Mouse (Mus musculus): ENCODE results near the gene Actc1. TPM values are rescaled to one million over a fixed set of nuclear protein-coding genes. Genes with fewer than 3 reads are reported as not detected.

Gene Actc1
- total RNA-seq (2017), result not detected in 2 replicates

DNA sequence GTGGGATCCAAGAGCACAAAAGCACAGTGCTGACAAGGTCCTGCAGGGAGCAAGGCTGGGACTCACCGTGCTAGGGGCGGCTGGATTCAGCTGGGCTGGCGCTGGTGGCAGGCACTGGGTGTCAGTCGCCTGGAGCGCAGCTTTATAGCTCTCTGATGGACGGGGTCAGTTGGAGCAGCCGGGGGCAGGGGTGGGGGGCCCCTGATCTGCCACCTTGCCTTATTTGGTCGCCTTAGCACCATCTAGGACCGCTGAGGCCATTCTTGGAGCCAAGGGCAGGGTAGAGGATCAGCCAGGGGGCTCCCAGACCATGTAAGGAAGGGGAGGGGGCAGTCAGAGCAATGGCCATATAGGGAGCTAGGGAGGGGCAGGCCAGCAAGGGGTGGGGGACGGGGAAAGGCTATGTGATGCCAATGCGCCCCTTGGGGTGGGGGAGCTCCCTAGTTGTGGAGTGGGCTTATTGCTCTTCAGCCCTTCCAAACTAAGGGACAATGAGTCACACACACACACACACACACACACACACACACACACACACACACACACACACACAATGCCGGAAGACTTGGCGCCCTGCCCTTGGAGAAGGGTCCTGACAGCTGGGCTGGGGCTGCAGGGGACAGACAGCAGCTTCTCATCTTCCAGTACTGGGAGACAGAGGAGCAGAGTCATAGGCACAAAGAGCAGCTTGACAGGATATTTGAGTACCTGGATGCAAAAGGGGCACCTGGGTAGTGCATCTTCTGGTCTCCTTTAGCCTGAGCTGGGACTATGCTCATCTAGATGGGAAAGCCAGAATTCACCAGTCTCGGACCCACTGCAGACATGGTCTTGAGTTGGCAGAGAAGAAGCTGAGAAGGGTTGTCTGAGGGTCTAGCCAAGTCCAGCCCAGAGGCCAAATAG, at the start of gene Actc1:
Gene Actc1 (minus strand): TSS at position 853 of the 903 bp plus-strand sequence.
- no peak for ATAC-seq (replicated peaks in 1 of 2; ENCODE audit: insufficient read depth in 1 of 2, low FRiP score in 2 of 2, low TSS enrichment in 1 of 2, low read depth in 1 of 2, poor library complexity in 2 of 2, severe bottlenecking in 2 of 2)

DNA sequence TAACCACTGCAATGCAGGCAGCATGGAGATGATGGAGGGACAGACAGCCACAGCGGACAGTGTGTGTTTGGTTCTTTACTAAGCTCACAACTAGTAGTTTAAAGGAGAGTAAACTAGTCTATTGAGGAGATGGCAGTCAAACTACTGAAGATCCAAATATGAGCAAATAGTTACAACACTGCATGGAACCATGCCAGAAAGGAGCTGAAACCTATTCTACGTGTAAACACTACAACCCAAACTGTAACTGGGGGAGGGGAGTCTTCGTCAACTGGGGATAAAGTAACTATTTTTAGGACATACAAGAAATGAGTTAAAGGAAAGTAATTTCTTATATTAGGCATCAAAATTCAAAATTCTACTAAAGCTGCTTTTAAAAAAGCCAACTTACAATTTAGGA, 49.1 kb upstream of the Actc1 start:
- ATAC-seq (replicated peaks in 1 of 2; ENCODE audit: insufficient read depth in 1 of 2, low FRiP score in 2 of 2, low TSS enrichment in 1 of 2, low read depth in 1 of 2, poor library complexity in 2 of 2, severe bottlenecking in 2 of 2), result no peak

DNA sequence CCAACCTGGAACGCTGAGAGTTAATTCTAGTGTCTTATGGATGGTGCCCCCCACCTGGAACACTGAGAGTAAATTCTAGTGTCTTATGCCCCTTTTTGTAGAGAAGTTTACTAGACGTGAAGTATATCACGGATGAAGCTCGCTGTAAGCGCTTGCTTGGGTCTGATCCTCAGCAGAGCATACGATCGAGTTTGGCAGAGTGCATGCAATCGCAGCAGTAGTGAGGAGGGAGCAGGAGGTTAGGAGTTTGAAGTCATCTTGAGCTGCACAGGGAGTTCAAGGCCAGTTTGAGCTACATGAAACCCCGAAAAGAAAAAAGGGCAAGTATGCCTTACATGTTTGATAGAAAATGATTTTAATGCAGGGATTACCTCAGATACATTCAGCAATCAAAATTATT, 47.5 kb upstream of the Actc1 start:
- ATAC-seq (replicated peaks in 1 of 2; ENCODE audit: insufficient read depth in 1 of 2, low FRiP score in 2 of 2, low TSS enrichment in 1 of 2, low read depth in 1 of 2, poor library complexity in 2 of 2, severe bottlenecking in 2 of 2), result no peak

GRCm38 (mm10) chr2:114099816-114100215, 46.5 kb upstream of the Actc1 start:
- ATAC-seq (replicated peaks in 1 of 2; ENCODE audit: insufficient read depth in 1 of 2, low FRiP score in 2 of 2, low TSS enrichment in 1 of 2, low read depth in 1 of 2, poor library complexity in 2 of 2, severe bottlenecking in 2 of 2), result no peak

DNA sequence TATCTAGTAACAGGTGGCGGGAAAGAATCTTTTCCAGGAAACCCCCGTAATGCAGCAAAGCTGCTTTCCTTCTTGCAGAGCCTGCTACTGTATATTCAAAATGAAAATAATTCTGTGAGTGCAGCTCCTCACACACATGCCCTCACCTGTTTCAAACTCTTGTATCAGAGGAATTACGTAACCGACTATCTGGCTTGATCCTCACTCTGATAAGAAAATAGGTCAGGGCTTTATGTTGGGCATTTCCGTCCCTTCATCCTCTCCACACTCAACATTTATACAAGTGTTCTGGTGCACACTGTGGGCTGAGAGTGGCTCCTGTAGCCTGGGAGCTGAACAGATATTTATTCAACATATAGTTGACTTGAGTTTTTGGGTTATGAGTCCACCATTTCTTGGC, 45.8 kb upstream of the Actc1 start:
- no peak for ATAC-seq (replicated peaks in 1 of 2; ENCODE audit: insufficient read depth in 1 of 2, low FRiP score in 2 of 2, low TSS enrichment in 1 of 2, low read depth in 1 of 2, poor library complexity in 2 of 2, severe bottlenecking in 2 of 2)

DNA sequence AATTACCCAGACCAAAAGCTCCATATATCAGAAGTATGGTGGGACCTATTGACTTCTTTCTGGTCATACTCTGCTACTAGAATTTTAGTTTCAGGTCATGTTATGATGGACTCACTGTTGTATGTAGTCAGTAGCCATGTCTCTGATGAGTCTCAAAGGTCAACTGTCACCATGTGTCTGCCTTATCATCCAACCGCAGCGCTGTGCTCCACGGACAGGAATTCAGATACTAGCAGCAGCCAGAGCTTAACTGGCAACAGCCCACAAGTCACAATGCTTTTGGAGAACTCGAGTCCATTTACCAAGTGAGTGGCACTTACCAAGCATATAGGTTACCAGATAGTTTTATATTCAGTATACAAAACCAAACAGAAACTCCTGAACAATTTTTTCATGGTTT, 44.3 kb upstream of the Actc1 start:
- no peak for ATAC-seq (replicated peaks in 1 of 2; ENCODE audit: insufficient read depth in 1 of 2, low FRiP score in 2 of 2, low TSS enrichment in 1 of 2, low read depth in 1 of 2, poor library complexity in 2 of 2, severe bottlenecking in 2 of 2)

DNA sequence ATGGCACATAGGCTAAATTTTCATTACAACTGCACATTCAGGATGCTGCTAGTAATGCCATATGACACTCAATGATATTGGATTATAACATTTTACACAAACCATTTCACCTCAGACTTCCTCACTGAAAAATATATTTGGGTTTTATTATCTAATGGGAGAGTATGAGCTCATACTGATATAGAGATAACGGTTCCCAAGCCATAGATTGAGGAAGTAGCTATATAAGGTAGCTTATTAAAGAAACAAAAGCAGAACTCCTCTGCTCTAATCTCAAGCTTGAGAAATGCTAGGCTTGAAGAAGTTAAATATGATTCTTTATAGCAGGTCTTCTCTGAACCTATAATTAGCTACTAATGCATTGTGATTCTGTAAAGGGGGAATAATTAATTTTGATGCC, 43.2 kb upstream of the Actc1 start:
- peak in 1 of 2 experiments; percentile 25; a peak in 1 of 4 replicates for ATAC-seq (replicated peaks in 1 of 2; ENCODE audit: insufficient read depth in 1 of 2, low FRiP score in 2 of 2, low TSS enrichment in 1 of 2, low read depth in 1 of 2, poor library complexity in 2 of 2, severe bottlenecking in 2 of 2)

GRCm38 (mm10) chr2:114095348-114095747, 42.0 kb upstream of the Actc1 start:
- no peak for ATAC-seq (replicated peaks in 1 of 2; ENCODE audit: insufficient read depth in 1 of 2, low FRiP score in 2 of 2, low TSS enrichment in 1 of 2, low read depth in 1 of 2, poor library complexity in 2 of 2, severe bottlenecking in 2 of 2)

DNA sequence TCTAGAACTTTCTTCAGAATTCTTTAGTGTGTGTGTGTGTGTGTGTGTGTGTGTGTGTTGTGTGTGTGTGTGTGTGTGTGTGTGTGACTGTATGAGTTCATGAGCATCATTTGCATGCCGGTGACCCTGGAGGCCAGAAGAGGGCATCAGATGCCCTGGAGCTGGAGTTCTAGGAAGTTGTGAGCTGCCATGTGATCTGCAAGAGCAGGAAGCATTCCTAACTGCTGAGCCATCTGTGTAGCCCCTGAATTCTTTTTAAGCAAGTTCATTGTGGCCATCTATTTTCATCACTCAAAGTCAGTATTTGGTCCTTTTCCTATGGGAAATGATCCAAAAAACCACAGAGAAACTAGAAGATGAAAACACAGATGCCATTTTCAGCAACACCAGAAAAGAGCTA, 41.3 kb upstream of the Actc1 start:
- ATAC-seq (replicated peaks in 1 of 2; ENCODE audit: insufficient read depth in 1 of 2, low FRiP score in 2 of 2, low TSS enrichment in 1 of 2, low read depth in 1 of 2, poor library complexity in 2 of 2, severe bottlenecking in 2 of 2), result no peak

GRCm38 (mm10) chr2:114093577-114093976, 40.2 kb upstream of the Actc1 start:
- ATAC-seq (replicated peaks in 1 of 2; ENCODE audit: insufficient read depth in 1 of 2, low FRiP score in 2 of 2, low TSS enrichment in 1 of 2, low read depth in 1 of 2, poor library complexity in 2 of 2, severe bottlenecking in 2 of 2), result no peak

DNA sequence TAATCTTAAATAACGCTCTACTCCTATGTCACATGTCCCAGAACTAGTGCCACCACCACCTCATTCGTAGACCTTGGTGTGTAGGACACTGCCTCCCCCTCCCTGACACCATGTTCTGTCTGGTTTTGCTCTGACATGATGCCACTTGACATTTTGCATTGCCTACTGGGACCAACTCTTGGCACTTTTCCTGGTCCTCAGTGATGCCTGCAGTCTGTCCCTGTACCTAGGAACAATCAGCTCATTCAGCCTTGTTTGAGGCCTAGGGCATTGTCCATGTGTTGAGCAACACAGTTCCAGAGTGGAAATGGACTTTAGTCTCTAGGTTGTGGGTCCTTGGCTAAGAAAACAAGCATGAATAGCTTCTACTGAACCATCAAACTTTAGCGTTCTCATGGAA, 36.5 kb upstream of the Actc1 start:
- no peak for ATAC-seq (replicated peaks in 1 of 2; ENCODE audit: insufficient read depth in 1 of 2, low FRiP score in 2 of 2, low TSS enrichment in 1 of 2, low read depth in 1 of 2, poor library complexity in 2 of 2, severe bottlenecking in 2 of 2)

DNA sequence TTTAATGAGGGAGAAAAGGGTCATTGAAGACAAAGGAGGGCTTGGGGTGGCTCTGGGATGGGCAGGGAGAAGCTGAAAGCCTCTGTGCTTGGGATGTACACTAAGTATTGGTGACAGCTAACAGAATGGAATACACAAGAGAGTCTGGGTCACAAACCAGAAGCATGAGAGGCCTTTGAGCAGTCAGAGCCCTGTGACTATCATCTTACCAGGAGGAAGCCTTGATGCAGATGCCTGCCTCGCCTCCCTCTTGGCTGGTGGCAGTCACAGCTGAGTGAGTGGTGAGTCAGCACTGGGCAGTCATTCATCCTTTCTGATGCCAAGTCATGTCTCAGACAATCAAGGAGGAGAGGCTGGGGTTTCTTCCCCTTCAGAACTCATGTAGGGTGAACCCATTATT, 33.9 kb upstream of the Actc1 start:
- ATAC-seq (replicated peaks in 1 of 2; ENCODE audit: insufficient read depth in 1 of 2, low FRiP score in 2 of 2, low TSS enrichment in 1 of 2, low read depth in 1 of 2, poor library complexity in 2 of 2, severe bottlenecking in 2 of 2), result no peak

DNA sequence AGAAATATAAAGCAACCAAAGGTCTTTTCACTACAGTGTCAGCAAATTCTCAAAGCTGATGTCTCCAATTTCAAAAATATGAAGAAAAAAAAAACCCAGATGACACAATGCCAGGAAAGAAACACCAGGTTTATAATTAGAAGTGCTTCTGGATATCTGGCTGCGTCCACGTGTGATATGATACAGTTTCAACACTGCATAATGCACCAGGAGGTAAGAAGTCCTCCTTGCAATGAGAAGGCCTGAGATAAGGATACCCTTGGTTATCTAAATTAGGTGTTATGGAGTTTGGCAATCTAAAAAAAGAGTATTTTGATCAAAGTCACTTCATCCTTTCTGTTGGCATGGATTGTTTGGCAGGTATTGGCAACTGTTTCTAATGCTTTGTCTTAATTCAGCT, 18.5 kb upstream of the Actc1 start:
- no peak for ATAC-seq (replicated peaks in 1 of 2; ENCODE audit: insufficient read depth in 1 of 2, low FRiP score in 2 of 2, low TSS enrichment in 1 of 2, low read depth in 1 of 2, poor library complexity in 2 of 2, severe bottlenecking in 2 of 2)

GRCm38 (mm10) chr2:114066226-114066625, 12.9 kb upstream of the Actc1 start:
- no peak for ATAC-seq (replicated peaks in 1 of 2; ENCODE audit: insufficient read depth in 1 of 2, low FRiP score in 2 of 2, low TSS enrichment in 1 of 2, low read depth in 1 of 2, poor library complexity in 2 of 2, severe bottlenecking in 2 of 2)

DNA sequence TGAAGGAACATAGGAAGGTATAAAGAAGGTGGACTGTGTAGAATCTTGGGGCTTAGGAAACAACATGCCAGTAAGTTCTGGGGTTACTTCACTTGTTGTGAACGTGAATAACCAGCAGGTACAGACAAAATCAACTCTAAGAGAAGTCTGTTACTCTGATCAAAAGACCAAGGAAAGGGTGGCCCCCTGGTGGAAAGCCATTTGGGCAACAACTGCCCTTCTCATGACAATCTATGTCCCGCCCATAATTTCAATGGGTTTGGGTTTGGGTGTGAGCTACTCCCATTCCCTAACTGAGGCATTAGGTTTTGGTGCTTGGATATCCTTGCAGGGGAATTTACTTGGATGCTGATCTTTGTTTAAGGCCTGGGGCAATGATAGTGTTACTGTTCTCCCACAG, 10.7 kb upstream of the Actc1 start:
- no peak for ATAC-seq (replicated peaks in 1 of 2; ENCODE audit: insufficient read depth in 1 of 2, low FRiP score in 2 of 2, low TSS enrichment in 1 of 2, low read depth in 1 of 2, poor library complexity in 2 of 2, severe bottlenecking in 2 of 2)

DNA sequence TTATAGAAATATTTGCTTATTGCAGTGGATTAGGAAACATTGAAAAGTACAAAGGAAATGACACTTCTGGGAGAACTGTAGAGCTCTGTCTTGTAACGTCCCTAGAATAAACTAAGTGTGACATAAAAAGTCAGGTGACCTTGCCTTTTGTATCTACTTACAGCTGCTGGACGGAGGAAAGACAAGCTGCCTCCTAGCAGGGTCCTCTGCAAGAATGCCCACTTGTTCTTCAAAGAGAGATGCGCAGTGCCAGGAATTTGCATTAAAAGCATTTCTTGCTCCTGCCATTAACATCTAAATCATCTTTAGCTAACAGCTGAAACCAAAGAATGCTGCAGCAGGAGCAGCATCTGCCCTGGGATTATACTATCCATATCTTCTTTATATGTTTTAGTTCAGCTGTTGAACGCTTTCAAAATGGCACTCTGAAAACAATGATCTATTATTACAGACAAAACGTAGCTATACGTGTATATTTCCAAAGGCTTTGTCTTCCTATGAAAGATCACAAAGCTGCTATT, 6.8 kb upstream of the Actc1 start:
- no peak for ATAC-seq (replicated peaks in 1 of 2; ENCODE audit: insufficient read depth in 1 of 2, low FRiP score in 2 of 2, low TSS enrichment in 1 of 2, low read depth in 1 of 2, poor library complexity in 2 of 2, severe bottlenecking in 2 of 2)

DNA sequence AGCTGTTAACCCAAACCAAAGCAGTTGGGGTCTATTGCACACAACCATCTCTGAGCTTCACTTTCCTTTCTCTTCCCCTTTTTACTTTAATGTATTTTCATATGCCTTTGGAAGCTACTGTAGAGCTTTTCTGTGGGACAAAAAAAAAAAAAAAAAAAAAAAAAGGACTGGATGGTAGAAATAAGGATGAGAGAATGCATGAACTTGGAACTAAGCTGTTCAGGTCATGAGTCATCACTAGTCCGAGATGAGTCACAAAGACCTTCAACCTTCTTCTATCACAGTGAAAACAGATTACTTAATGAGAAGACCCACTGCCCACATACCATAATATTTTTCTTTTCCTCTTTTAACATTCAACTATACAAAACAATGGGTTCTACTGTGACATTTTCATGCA, 6.3 kb upstream of the Actc1 start:
- ATAC-seq (replicated peaks in 1 of 2; ENCODE audit: insufficient read depth in 1 of 2, low FRiP score in 2 of 2, low TSS enrichment in 1 of 2, low read depth in 1 of 2, poor library complexity in 2 of 2, severe bottlenecking in 2 of 2), result no peak

DNA sequence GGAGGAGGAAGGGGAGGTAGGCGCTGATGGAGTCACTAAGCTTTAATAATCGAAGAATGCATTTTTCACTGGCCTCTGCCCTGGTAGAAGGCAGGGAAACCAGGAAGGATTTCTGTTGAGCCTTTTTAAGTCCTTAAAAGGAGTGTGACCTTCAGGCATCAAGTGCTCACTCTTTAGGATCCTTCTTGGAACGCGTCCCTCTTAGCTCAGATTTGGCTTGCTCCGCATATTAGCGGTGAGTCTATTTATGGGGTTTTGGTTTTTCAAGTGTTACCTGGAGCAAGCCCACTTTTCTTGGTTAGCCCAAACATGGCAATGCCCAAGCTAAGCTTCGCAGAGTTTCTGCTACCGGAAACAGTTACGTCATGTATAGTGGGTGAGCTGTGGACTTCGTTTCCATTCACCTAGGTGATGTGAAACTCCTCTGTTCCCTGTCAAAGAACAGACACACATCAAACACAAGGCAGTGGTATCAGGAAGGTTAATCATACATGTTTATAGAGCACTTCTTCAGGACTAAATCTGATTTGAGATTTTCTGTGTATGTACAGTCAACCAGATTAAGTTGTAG, 5.0 kb upstream of the Actc1 start:
- ATAC-seq (replicated peaks in 1 of 2; ENCODE audit: insufficient read depth in 1 of 2, low FRiP score in 2 of 2, low TSS enrichment in 1 of 2, low read depth in 1 of 2, poor library complexity in 2 of 2, severe bottlenecking in 2 of 2), result no peak
